Mouse (Mus musculus): Measurements from ENCODE around the gene Rdh5.

Rdh5 gene

GRCm38 (mm10) chr10:128934997-128935787, 12.5 kb upstream of the Rdh5 start:
- no peaks in the 10 kb centered on the region for H3K9me3 ChIP-seq (ENCODE audit: low read length)
- no peak overlapping the region for H3K4me3 ChIP-seq (replicated peaks; ENCODE audit: low read length)
- H3K27me3 ChIP-seq (ENCODE audit: insufficient read depth, low read length) = peaks cover 74% of the 10 kb centered on the region
- no peaks in the 10 kb centered on the region for H3K36me3 ChIP-seq (ENCODE audit: insufficient read depth, low read length)
- H3K4me1 ChIP-seq (replicated peaks; ENCODE audit: low read depth, low read length) = peaks cover 22% of the 10 kb centered on the region
- TF ChIP-seq NANOG (IDR thresholded peaks at IDR 0.05; ENCODE audit: borderline replicate concordance, low read length) (no peak), CTCF (conservative IDR thresholded peaks at IDR 0.05; ENCODE audit: low read length) (no peak), POU5F1 (IDR thresholded peaks at IDR 0.05; ENCODE audit: borderline replicate concordance, low read length) (no peak)

- Histone ChIP-seq H3K36me3 (ENCODE audit: insufficient read depth, low read length) (no peaks in the 10 kb centered on the region), H3K4me3 (replicated peaks; ENCODE audit: low read length) (peak overlapping the region; percentile 77), H3K27me3 (ENCODE audit: insufficient read depth, low read length) (peaks cover 82% of the 10 kb centered on the region), H3K9me3 (ENCODE audit: low read length) (no peaks in the 10 kb centered on the region), H3K4me1 (replicated peaks; ENCODE audit: low read depth, low read length) (peaks cover 22% of the 10 kb centered on the region)
- TF ChIP-seq POU5F1 (IDR thresholded peaks at IDR 0.05; ENCODE audit: borderline replicate concordance, low read length) (no peak), CTCF (conservative IDR thresholded peaks at IDR 0.05; ENCODE audit: low read length) (no peak), NANOG (IDR thresholded peaks at IDR 0.05; ENCODE audit: borderline replicate concordance, low read length) (no peak)
Measured at GRCm38 (mm10) chr10:128933976-128934721, 11.5 kb upstream of the Rdh5 start.

GRCm38 (mm10) chr10:128933574-128933973, 10.9 kb upstream of the Rdh5 start, which contains the start of gene Itga7:
Gene Itga7, plus strand, starts transcription at chr10:128933818.
- TF ChIP-seq POU5F1 (IDR thresholded peaks at IDR 0.05; ENCODE audit: borderline replicate concordance, low read length) (no peak), NANOG (IDR thresholded peaks at IDR 0.05; ENCODE audit: borderline replicate concordance, low read length) (no peak), CTCF (conservative IDR thresholded peaks at IDR 0.05; ENCODE audit: low read length) (no peak)
- Histone ChIP-seq H3K4me1 (replicated peaks; ENCODE audit: low read depth, low read length) (peaks cover 22% of the 10 kb centered on the region), H3K36me3 (ENCODE audit: insufficient read depth, low read length) (no peaks in the 10 kb centered on the region)

GRCm38 (mm10) chr10:128931441-128931840, 8.8 kb upstream of the Rdh5 start:
- Histone ChIP-seq H3K9me3 (ENCODE audit: low read length) (no peaks in the 10 kb centered on the region), H3K4me3 (replicated peaks; ENCODE audit: low read length) (no peak overlapping the region), H3K4me1 (replicated peaks; ENCODE audit: low read depth, low read length) (peaks cover 29% of the 10 kb centered on the region), H3K36me3 (ENCODE audit: insufficient read depth, low read length) (no peaks in the 10 kb centered on the region), H3K27me3 (ENCODE audit: insufficient read depth, low read length) (peaks cover 86% of the 10 kb centered on the region)
- no peak for TF ChIP-seq CTCF (conservative IDR thresholded peaks at IDR 0.05; ENCODE audit: low read length)
- no peak for TF ChIP-seq NANOG (IDR thresholded peaks at IDR 0.05; ENCODE audit: borderline replicate concordance, low read length)

More at GRCm38 (mm10) chr10:128933574-128933973, 10.9 kb upstream of the Rdh5 start, which contains the start of gene Itga7:
- peaks cover 83% of the 10 kb centered on the region for H3K27me3 ChIP-seq (ENCODE audit: insufficient read depth, low read length)
- peak within 1 kb of the TSS; percentile 77 for H3K4me3 ChIP-seq (replicated peaks; ENCODE audit: low read length)
- H3K9me3 ChIP-seq (ENCODE audit: low read length) = no peaks in the 10 kb centered on the region

GRCm38 (mm10) chr10:128929638-128930378, 7.1 kb upstream of the Rdh5 start:
- H3K4me3 ChIP-seq (replicated peaks; ENCODE audit: low read length) = no peak overlapping the region
- TF ChIP-seq NANOG (IDR thresholded peaks at IDR 0.05; ENCODE audit: borderline replicate concordance, low read length) (no peak), CTCF (conservative IDR thresholded peaks at IDR 0.05; ENCODE audit: low read length) (no peak), POU5F1 (IDR thresholded peaks at IDR 0.05; ENCODE audit: borderline replicate concordance, low read length) (no peak)
- peaks cover 27% of the 10 kb centered on the region for H3K4me1 ChIP-seq (replicated peaks; ENCODE audit: low read depth, low read length)
- H3K27me3 ChIP-seq (ENCODE audit: insufficient read depth, low read length) = peaks cover 70% of the 10 kb centered on the region
- no peaks in the 10 kb centered on the region for H3K36me3 ChIP-seq (ENCODE audit: insufficient read depth, low read length)
- no peaks in the 10 kb centered on the region for H3K9me3 ChIP-seq (ENCODE audit: low read length)

GRCm38 (mm10) chr10:128928356-128928755, 5.7 kb upstream of the Rdh5 start:
- Histone ChIP-seq H3K4me3 (replicated peaks; ENCODE audit: low read length) (no peak overlapping the region), H3K4me1 (replicated peaks; ENCODE audit: low read depth, low read length) (peaks cover 25% of the 10 kb centered on the region), H3K27me3 (ENCODE audit: insufficient read depth, low read length) (peaks cover 57% of the 10 kb centered on the region), H3K36me3 (ENCODE audit: insufficient read depth, low read length) (no peaks in the 10 kb centered on the region), H3K9me3 (ENCODE audit: low read length) (no peaks in the 10 kb centered on the region)
- no peak for TF ChIP-seq CTCF (conservative IDR thresholded peaks at IDR 0.05; ENCODE audit: low read length)
- TF ChIP-seq POU5F1 (IDR thresholded peaks at IDR 0.05; ENCODE audit: borderline replicate concordance, low read length) = no peak
- no peak for TF ChIP-seq NANOG (IDR thresholded peaks at IDR 0.05; ENCODE audit: borderline replicate concordance, low read length)

- peaks cover 20% of the 10 kb centered on the region for H3K27me3 ChIP-seq (ENCODE audit: insufficient read depth, low read length)
- peaks cover 24% of the 10 kb centered on the region for H3K36me3 ChIP-seq (ENCODE audit: insufficient read depth, low read length)
- no peak for TF ChIP-seq CTCF (conservative IDR thresholded peaks at IDR 0.05; ENCODE audit: low read length)
- TF ChIP-seq POU5F1 (IDR thresholded peaks at IDR 0.05; ENCODE audit: borderline replicate concordance, low read length) = no peak
- no peak for TF ChIP-seq NANOG (IDR thresholded peaks at IDR 0.05; ENCODE audit: borderline replicate concordance, low read length)
Measured at GRCm38 (mm10) chr10:128923935-128924334, 1.2 kb upstream of the Rdh5 start, which contains the start of gene Bloc1s1. Gene Bloc1s1, minus strand, starts transcription at chr10:128924035.

More at GRCm38 (mm10) chr10:128923935-128924334, 1.2 kb upstream of the Rdh5 start, which contains the start of gene Bloc1s1:
- H3K9me3 ChIP-seq (ENCODE audit: low read length) = no peaks in the 10 kb centered on the region
- H3K4me1 ChIP-seq (replicated peaks; ENCODE audit: low read depth, low read length) = peaks cover 55% of the 10 kb centered on the region
- H3K4me3 ChIP-seq (replicated peaks; ENCODE audit: low read length) = peak within 1 kb of the TSS; percentile 97

All from E14TG2a.4 (cell line).